Mouse (Mus musculus) lung, adult 2 months (tissue): ENCODE measurements around the gene Plcl1.

ENCODE experiments used
- CTCF ChIP-seq: fragments of 200-500 bp; IDR thresholded peaks from 2 replicates; pipeline ENCODE4 v1.5.1; 2011; ENCODE audit warnings: mild to moderate bottlenecking, low read length, control low read depth; ENCODE audit not compliant: insufficient read depth
- POLR2A ChIP-seq: fragments of 200-500 bp; IDR thresholded peaks from 2 replicates; pipeline ENCODE4 v1.6.1; 2011; ENCODE audit warnings: low read depth, mild to moderate bottlenecking, control low read depth, low read length, borderline replicate concordance; ENCODE audit errors: extremely low read depth

- TF ChIP-seq CTCF, result no peak
- TF ChIP-seq POLR2A, result no peak
Observed at GRCm38 (mm10) chr1:55665828-55666673, 260.3 kb downstream of the Plcl1 start.
